ENCODE assay signal across 21 mouse cellular contexts in the genomic region with DNA sequence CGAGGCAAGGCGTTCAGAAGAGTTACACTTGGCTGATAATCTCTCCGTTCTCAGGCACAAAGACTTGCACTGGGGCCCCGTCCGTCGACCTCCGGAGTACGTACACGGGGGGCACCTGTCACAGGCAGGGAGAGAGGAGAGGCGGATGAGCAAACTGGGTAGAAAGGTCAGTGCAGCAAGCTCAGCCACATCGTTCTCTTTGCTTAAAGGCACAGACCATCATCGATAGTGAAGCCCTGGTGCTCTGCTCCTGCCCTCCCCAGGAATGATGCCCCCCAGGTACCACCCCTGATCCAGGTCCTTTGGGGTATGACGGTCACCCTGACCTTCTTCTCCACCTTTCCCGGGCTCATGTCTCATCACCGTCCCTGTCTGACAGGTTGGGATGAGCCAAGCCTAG. TPM values are rescaled to one million over a fixed set of nuclear protein-coding genes. Genes with fewer than 3 reads are reported as not detected.
"Had no signal": no experiment of that assay in that cellular context is flagged by ENCODE, and none has a peak within 500 bp of the region (broad histone marks: within the 10 kb centered on the region; RNA-seq: fewer than 3 reads in every experiment).

No protein-coding gene starts in this region.

- DNase-seq: liver; liver, embryonic 13.5 days; liver, postnatal 0 days; lung, adult 2 months; lung, postnatal 10 days; lung, postnatal 36 days; midbrain, embryonic 14.5 days; right cerebral cortex, postnatal 14 days; thymus, adult 2 months; thymus, postnatal 25 days; thymus, postnatal 4 days had no signal

- H3K36me3 ChIP-seq: liver, embryonic 13.5 days; liver, embryonic 15.5 days had no signal

- H3K4me3 ChIP-seq: liver, embryonic 13.5 days; liver, embryonic 15.5 days; lung, embryonic 15.5 days; megakaryocyte, embryonic 14.5 days; neural tube, embryonic 12.5 days; stomach, embryonic 15.5 days had no signal

- H3K4me2 ChIP-seq: liver, embryonic 11.5 days; liver, embryonic 13.5 days; liver, embryonic 15.5 days; lung, embryonic 15.5 days; neural tube, embryonic 12.5 days; stomach, embryonic 15.5 days had no signal

- H3K27me3 ChIP-seq: lung, embryonic 15.5 days; neural tube, embryonic 12.5 days; stomach, embryonic 15.5 days had no signal

- H3K27ac ChIP-seq: liver, embryonic 13.5 days; liver, embryonic 15.5 days; lung, embryonic 15.5 days; macrophage; neural tube, embryonic 12.5 days; stomach, embryonic 15.5 days; stomach, postnatal 0 days had no signal

- ATAC-seq: liver, postnatal 0 days had no signal

- H3K9me3 ChIP-seq: liver, embryonic 13.5 days; liver, embryonic 15.5 days; lung, embryonic 15.5 days; megakaryocyte, embryonic 14.5 days; neural tube, embryonic 12.5 days; stomach, embryonic 15.5 days had no signal

- H3K4me1 ChIP-seq: liver, embryonic 13.5 days; liver, embryonic 15.5 days; lung, embryonic 15.5 days; neural tube, embryonic 12.5 days; stomach, embryonic 15.5 days had no signal

- H3K9ac ChIP-seq: liver, embryonic 13.5 days; liver, embryonic 15.5 days; liver, postnatal 0 days; lung, embryonic 15.5 days; neural tube, embryonic 12.5 days; stomach, embryonic 15.5 days had no signal

RNA-seq across cellular contexts. Expression of gene Mroh3, which starts 1.7 kb away (rescaled TPM):
- polyA plus RNA-seq: liver, embryonic 11.5 days; liver, embryonic 13.5 days; liver, embryonic 15.5 days; liver, postnatal 0 days; macrophage; neural tube, embryonic 12.5 days; neural tube, embryonic 14.5 days; spleen, adult 2 months had no signal

RNA-seq across cellular contexts. Expression of gene Inava, which starts 19.8 kb away (rescaled TPM):
- polyA plus RNA-seq: macrophage had no signal

RNA-seq across cellular contexts. Expression of gene Gpr25, which starts 46.4 kb away (rescaled TPM):
- polyA plus RNA-seq: liver, embryonic 11.5 days; liver, embryonic 13.5 days; liver, embryonic 15.5 days; liver, postnatal 0 days; lung, embryonic 15.5 days; macrophage; midbrain, embryonic 14.5 days; neural tube, embryonic 12.5 days; stomach, embryonic 15.5 days; stomach, postnatal 0 days had no signal
